Mouse (Mus musculus) testis, adult 2 months (tissue): ENCODE data around the gene Gucy2g.

Experiments used
- CTCF ChIP-seq: fragments of 200-500 bp; IDR thresholded peaks from 2 replicates; pipeline ENCODE4 v1.5.1; 2012; ENCODE audit warnings: low read depth, mild to moderate bottlenecking, inconsistent platforms, low read length, moderate library complexity; ENCODE audit not compliant: control insufficient read depth, insufficient read depth, insufficient replicate concordance
- POLR2A ChIP-seq: fragments of 200-500 bp; IDR thresholded peaks from 2 replicates; pipeline ENCODE4 v1.6.1; 2012; ENCODE audit warnings: low read depth, mild to moderate bottlenecking, inconsistent platforms, low read length, moderate library complexity; ENCODE audit not compliant: control insufficient read depth

DNA sequence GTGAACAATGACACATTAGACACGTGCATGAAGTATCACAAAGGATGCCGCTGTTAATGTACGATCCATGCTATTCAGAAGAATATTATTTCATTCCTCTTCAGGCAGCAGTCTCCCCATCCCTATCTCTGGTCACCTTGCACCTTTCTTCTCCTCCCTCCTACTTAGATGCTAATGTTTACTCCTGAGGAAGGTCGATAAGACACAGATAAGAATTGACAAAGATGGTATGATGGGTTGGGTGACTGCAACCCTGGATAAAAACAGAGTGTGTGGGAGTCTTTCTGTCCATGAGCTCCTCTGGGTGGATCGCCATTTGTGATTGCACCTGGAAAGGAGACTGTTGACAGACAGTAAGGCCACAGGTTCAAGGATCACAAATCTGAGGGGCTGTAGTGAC lies 17.5 kb upstream of the Gucy2g start:
- TF ChIP-seq CTCF (no peak), POLR2A (no peak)
